Comparison of ENCODE assay signal across 9 mouse cellular contexts in genomic region chr7:131556541-131557271, GRCm38 (mm10). TPM values are rescaled to one million over a fixed set of nuclear protein-coding genes. Genes with fewer than 3 reads are reported as not detected.
DNase-seq lines count a peak whose midpoint lies in the region; ATAC-seq and TF ChIP-seq lines count a peak whose summit lies in the region.
"Had no signal": no experiment of that assay in that cellular context is flagged by ENCODE, and none has a peak within 500 bp of the region (broad histone marks: within the 10 kb centered on the region; RNA-seq: fewer than 3 reads in every experiment).

No protein-coding gene starts in this region.

- peaks cover 41% of the 10 kb centered on the region for H3K4me1 ChIP-seq in forebrain, embryonic 12.5 days
- peaks cover 23% of the 10 kb centered on the region for H3K4me1 ChIP-seq in forebrain, embryonic 16.5 days (replicated peaks; ENCODE audit: control insufficient read depth, insufficient read depth, low read length)
- H3K4me1 ChIP-seq in forebrain, embryonic 13.5 days, result peaks cover 39% of the 10 kb centered on the region
- H3K4me1 ChIP-seq in limb, embryonic 14.5 days (ENCODE audit: control insufficient read depth, insufficient read depth, low read length), result peaks cover 19% of the 10 kb centered on the region

- H3K9ac ChIP-seq in forebrain, embryonic 12.5 days, result no peak overlapping the region
- H3K9ac ChIP-seq in forebrain, embryonic 16.5 days (replicated peaks; ENCODE audit: low read depth, low read length), result no peak overlapping the region
- no peak overlapping the region for H3K9ac ChIP-seq in forebrain, embryonic 13.5 days
- no peak overlapping the region for H3K9ac ChIP-seq in limb, embryonic 14.5 days (ENCODE audit: low read depth, low read length, severe bottlenecking)

- under 1% methylated on average over 37 of the region's 37 CpGs for WGBS in forebrain, embryonic 12.5 days
- under 1% methylated on average over 37 of the region's 37 CpGs for WGBS in forebrain, embryonic 16.5 days
- under 1% methylated on average over 37 of the region's 37 CpGs for WGBS in forebrain, embryonic 13.5 days
- 1% methylated on average over 37 of the region's 37 CpGs for WGBS in limb, embryonic 14.5 days

- H3K36me3 ChIP-seq in forebrain, embryonic 12.5 days (replicated peaks), result no peaks in the 10 kb centered on the region
- no peaks in the 10 kb centered on the region for H3K36me3 ChIP-seq in forebrain, embryonic 16.5 days (ENCODE audit: control insufficient read depth, insufficient read depth)
- 0 out of 2 replicates have a peak, but pooled peaks cover under 1% of the 10 kb centered on the region for H3K36me3 ChIP-seq in forebrain, embryonic 13.5 days (ENCODE audit: poor library complexity, severe bottlenecking)
- H3K36me3 ChIP-seq in limb, embryonic 14.5 days (ENCODE audit: control insufficient read depth, insufficient read depth, low read length), result no peaks in the 10 kb centered on the region

- H3K27me3 ChIP-seq in forebrain, embryonic 12.5 days, result peaks cover 76% of the 10 kb centered on the region
- H3K27me3 ChIP-seq in forebrain, embryonic 16.5 days (replicated peaks; ENCODE audit: control insufficient read depth, insufficient read depth, low read length), result peaks cover 51% of the 10 kb centered on the region
- peaks cover 79% of the 10 kb centered on the region for H3K27me3 ChIP-seq in forebrain, embryonic 13.5 days
- H3K27me3 ChIP-seq in limb, embryonic 14.5 days (ENCODE audit: control insufficient read depth, insufficient read depth, low read length), result peaks cover 71% of the 10 kb centered on the region

- no peak for TF ChIP-seq POLR2A in limb, embryonic 14.5 days (IDR thresholded peaks at IDR 0.05; ENCODE audit: borderline replicate concordance, extremely low read depth, insufficient read depth, insufficient read length)

- intact Hi-C loops in left cerebral cortex, postnatal 14 days (cut with DNase I), result loop anchor here (2.0 kb wide), 1 partner anchor 16 kb away; no protein-coding TSS in a partner anchor

- peak; percentile 37 to 55 for DNase-seq in B cell, adult 2 months
- DNase-seq in limb, embryonic 14.5 days (ENCODE audit: low spot score), result no peak
- no peak for DNase-seq in frontal cortex, postnatal 14 days (ENCODE audit: low spot score in 2 of 2)
- DNase-seq in frontal cortex, postnatal 36 days (ENCODE audit: low spot score in 2 of 2), result no peak
- DNase-seq in left cerebral cortex, postnatal 14 days (ENCODE audit: low spot score in 2 of 2), result no peak

- peak overlapping the region; percentile 2; the same call in 1 of the 2 replicates for H3K4me3 ChIP-seq in forebrain, embryonic 12.5 days (replicated peaks)
- H3K4me3 ChIP-seq in forebrain, embryonic 16.5 days (replicated peaks; ENCODE audit: low read length), result no peak overlapping the region
- peak overlapping the region; percentile 12 for H3K4me3 ChIP-seq in forebrain, embryonic 13.5 days
- peak overlapping the region; percentile 4; the same call in 1 of the 2 replicates for H3K4me3 ChIP-seq in limb, embryonic 14.5 days (replicated peaks; ENCODE audit: low read length)

- H3K9me3 ChIP-seq in forebrain, embryonic 12.5 days, result no peaks in the 10 kb centered on the region
- H3K9me3 ChIP-seq in forebrain, embryonic 16.5 days (ENCODE audit: control insufficient read depth, low read length), result no peaks in the 10 kb centered on the region
- no peaks in the 10 kb centered on the region for H3K9me3 ChIP-seq in forebrain, embryonic 13.5 days (replicated peaks)
- H3K9me3 ChIP-seq in limb, embryonic 14.5 days (ENCODE audit: control insufficient read depth, low read length), result no peaks in the 10 kb centered on the region

- H3K27ac ChIP-seq in forebrain, embryonic 12.5 days, result no peak overlapping the region
- H3K27ac ChIP-seq in forebrain, embryonic 16.5 days (ENCODE audit: low read length), result no peak overlapping the region
- no peak overlapping the region for H3K27ac ChIP-seq in forebrain, embryonic 13.5 days
- no peak overlapping the region for H3K27ac ChIP-seq in limb, embryonic 14.5 days (replicated peaks; ENCODE audit: low read depth, low read length)

- H3K4me2 ChIP-seq in forebrain, embryonic 12.5 days, result no peak overlapping the region; the same call in 1 of the 2 replicates
- H3K4me2 ChIP-seq in forebrain, embryonic 16.5 days (ENCODE audit: low read length), result no peak overlapping the region
- 0 out of 2 replicates have a peak overlapping the region, but pooled peaks have one; percentile 6 for H3K4me2 ChIP-seq in forebrain, embryonic 13.5 days
- no peak overlapping the region; the same call in 1 of the 2 replicates for H3K4me2 ChIP-seq in limb, embryonic 14.5 days (replicated peaks; ENCODE audit: low read depth, low read length, severe bottlenecking)

- no peak for ATAC-seq in forebrain, embryonic 12.5 days (ENCODE audit: low FRiP score)
- no peak for ATAC-seq in forebrain, embryonic 16.5 days
- no peak for ATAC-seq in forebrain, embryonic 13.5 days
- no peak for ATAC-seq in limb, embryonic 14.5 days (ENCODE audit: low FRiP score, low read depth)

RNA-seq across cellular contexts. Expression of gene Bub3, which starts 3.3 kb away (rescaled TPM):
- 247 and 249 TPM in 2 replicates for polyA plus RNA-seq in forebrain, embryonic 12.5 days (2016; fragmentation: Nextera tagmentation; extraction: Ambion mirVana)
- polyA plus RNA-seq in forebrain, embryonic 16.5 days (2015; fragmentation: Nextera tagmentation; extraction: Ambion mirVana), result 186 and 188 TPM in 2 replicates
- 240 and 247 TPM in 2 replicates for polyA plus RNA-seq in forebrain, embryonic 13.5 days (2015; fragmentation: Nextera tagmentation; extraction: Ambion mirVana)
- 169 and 185 TPM in 2 replicates for polyA plus RNA-seq in limb, embryonic 14.5 days (2012; rRNA removed)
- polyA plus RNA-seq in limb, embryonic 14.5 days (2014; fragmentation: Nextera tagmentation; extraction: Ambion mirVana), result 188 and 189 TPM in 2 replicates
- 10 to 100 TPM; 55.4 to 56.8 TPM for total RNA-seq in left cerebral cortex, postnatal 14 days (2021)

RNA-seq across cellular contexts. Expression of gene Hmx2, which starts 8.1 kb away (rescaled TPM):
- polyA plus RNA-seq in forebrain, embryonic 12.5 days (2016; fragmentation: Nextera tagmentation; extraction: Ambion mirVana), result 0.96 and 1.6 TPM in 2 replicates
- 0.20 and 0.91 TPM in 2 replicates for polyA plus RNA-seq in forebrain, embryonic 16.5 days (2015; fragmentation: Nextera tagmentation; extraction: Ambion mirVana)
- 0.44 and 0.99 TPM in 2 replicates for polyA plus RNA-seq in forebrain, embryonic 13.5 days (2015; fragmentation: Nextera tagmentation; extraction: Ambion mirVana)
- 0.09 TPM in 1 of 2 replicates, not detected in the other for polyA plus RNA-seq in limb, embryonic 14.5 days (2012; rRNA removed)
- not detected in 2 replicates for polyA plus RNA-seq in limb, embryonic 14.5 days (2014; fragmentation: Nextera tagmentation; extraction: Ambion mirVana)
- total RNA-seq in left cerebral cortex, postnatal 14 days (2021), result not detected
- total RNA-seq: heart, adult 18-20 months had no signal

RNA-seq across cellular contexts. Expression of gene Hmx3, which starts 14.0 kb away (rescaled TPM):
- 0.64 and 0.79 TPM in 2 replicates for polyA plus RNA-seq in forebrain, embryonic 12.5 days (2016; fragmentation: Nextera tagmentation; extraction: Ambion mirVana)
- polyA plus RNA-seq in forebrain, embryonic 16.5 days (2015; fragmentation: Nextera tagmentation; extraction: Ambion mirVana), result 0.16 and 0.52 TPM in 2 replicates
- 0.31 and 0.56 TPM in 2 replicates for polyA plus RNA-seq in forebrain, embryonic 13.5 days (2015; fragmentation: Nextera tagmentation; extraction: Ambion mirVana)
- polyA plus RNA-seq in limb, embryonic 14.5 days (2012; rRNA removed), result 0.04 TPM in 1 of 2 replicates, not detected in the other
- not detected in 2 replicates for polyA plus RNA-seq in limb, embryonic 14.5 days (2014; fragmentation: Nextera tagmentation; extraction: Ambion mirVana)
- total RNA-seq in left cerebral cortex, postnatal 14 days (2021), result not detected
- total RNA-seq: heart, adult 18-20 months had no signal

Comparison
In these comparisons a context has a peak if more than half of its experiments do, and no peak if none do; other contexts are left out.
1. DNase-seq: peak in B cell, adult 2 months (2 of 2); none in limb, embryonic 14.5 days (single experiment), frontal cortex, postnatal 14 days (0 of 2), frontal cortex, postnatal 36 days (0 of 2) and left cerebral cortex, postnatal 14 days (0 of 2).